Mouse (Mus musculus): ENCODE measurements around the gene Tgfbr3. TPM values are rescaled to one million over a fixed set of nuclear protein-coding genes. Genes with fewer than 3 reads are reported as not detected.
A peak's percentile ranks its signal among the peaks of the same experiment; 100 is the strongest.

Tgfbr3 gene
- total RNA-seq, 2 experiments from 2014 or later = 7.8 to 9.9 TPM

- no peak for DNase-seq (ENCODE audit: low spot score in 2 of 2)
- intact Hi-C loops (cut with DNase I) = loop anchor here (10.0 kb wide), 1 partner anchor 289 kb away; no protein-coding TSS in a partner anchor
Measured at GRCm38 (mm10) chr5:107283935-107284524, 5.4 kb downstream of the Tgfbr3 start.

GRCm38 (mm10) chr5:107282561-107283307 lies 6.7 kb downstream of the Tgfbr3 start:
- intact Hi-C loops (cut with DNase I) = loop anchor here (10.0 kb wide), 1 partner anchor 288 kb away; no protein-coding TSS in a partner anchor
- DNase-seq (ENCODE audit: low spot score in 2 of 2) = peak in 1 of 2 experiments; percentile 32

- no peak for DNase-seq (ENCODE audit: low spot score in 2 of 2)
- intact Hi-C loops (cut with DNase I) = no loop called here
Measured at GRCm38 (mm10) chr5:107279263-107279662, 10.2 kb downstream of the Tgfbr3 start.

GRCm38 (mm10) chr5:107276186-107276585 lies 13.2 kb downstream of the Tgfbr3 start:
- no peak for DNase-seq (ENCODE audit: low spot score in 2 of 2)
- intact Hi-C loops (cut with DNase I) = no loop called here

- intact Hi-C loops (cut with DNase I) = no loop called here
Measured at GRCm38 (mm10) chr5:107272252-107273028, 17.0 kb downstream of the Tgfbr3 start.

GRCm38 (mm10) chr5:107269006-107269328 lies 20.5 kb downstream of the Tgfbr3 start:
- no peak for DNase-seq (ENCODE audit: low spot score in 2 of 2)
- intact Hi-C loops (cut with DNase I) = no loop called here

More at GRCm38 (mm10) chr5:107272252-107273028, 17.0 kb downstream of the Tgfbr3 start:
- no peak for DNase-seq (ENCODE audit: low spot score in 2 of 2)

- no peak for DNase-seq (ENCODE audit: low spot score in 2 of 2)
- intact Hi-C loops (cut with DNase I) = no loop called here
Measured at GRCm38 (mm10) chr5:107268121-107269005, 21.1 kb downstream of the Tgfbr3 start.

- DNase-seq (ENCODE audit: low spot score in 2 of 2) = no peak
- intact Hi-C loops (cut with DNase I) = no loop called here
Measured at GRCm38 (mm10) chr5:107266566-107266965, 22.9 kb downstream of the Tgfbr3 start.

- intact Hi-C loops (cut with DNase I) = no loop called here
- no peak for DNase-seq (ENCODE audit: low spot score in 2 of 2)
Measured at GRCm38 (mm10) chr5:107264426-107265360, 24.7 kb downstream of the Tgfbr3 start.

GRCm38 (mm10) chr5:107263836-107264235 lies 25.6 kb downstream of the Tgfbr3 start:
- no peak for DNase-seq (ENCODE audit: low spot score in 2 of 2)
- intact Hi-C loops (cut with DNase I) = no loop called here

GRCm38 (mm10) chr5:107261930-107262329 lies 27.5 kb downstream of the Tgfbr3 start:
- DNase-seq (ENCODE audit: low spot score in 2 of 2) = no peak
- intact Hi-C loops (cut with DNase I) = no loop called here

- DNase-seq (ENCODE audit: low spot score in 2 of 2) = no peak
- intact Hi-C loops (cut with DNase I) = no loop called here
Measured at GRCm38 (mm10) chr5:107260708-107261495, 28.5 kb downstream of the Tgfbr3 start.

- intact Hi-C loops (cut with DNase I) = no loop called here
- DNase-seq (ENCODE audit: low spot score in 2 of 2) = no peak
Measured at GRCm38 (mm10) chr5:107259487-107260040, 29.9 kb downstream of the Tgfbr3 start.

- no peak for DNase-seq (ENCODE audit: low spot score in 2 of 2)
- intact Hi-C loops (cut with DNase I) = no loop called here
Measured at GRCm38 (mm10) chr5:107253395-107253794, 36.0 kb downstream of the Tgfbr3 start.

GRCm38 (mm10) chr5:107252435-107252834 lies 37.0 kb downstream of the Tgfbr3 start:
- no peak for DNase-seq (ENCODE audit: low spot score in 2 of 2)
- intact Hi-C loops (cut with DNase I) = no loop called here

GRCm38 (mm10) chr5:107251751-107252305 lies 37.6 kb downstream of the Tgfbr3 start:
- peak; percentile 21 to 61 for DNase-seq (ENCODE audit: low spot score in 2 of 2)
- intact Hi-C loops (cut with DNase I) = no loop called here
